Mouse (Mus musculus): ENCODE data around the gene Amy1. TPM values are rescaled to one million over a fixed set of nuclear protein-coding genes. Genes with fewer than 3 reads are reported as not detected.
"Not testable (repeated sequence)": the region's sequence is repeated elsewhere in the genome, so short reads cannot be mapped to it uniquely, and the experiment has no call there.

Amy1 gene
- 0.79 and 1.4 TPM in 2 replicates for polyA plus RNA-seq (2015; fragmentation: Nextera tagmentation; extraction: Ambion mirVana)

DNA sequence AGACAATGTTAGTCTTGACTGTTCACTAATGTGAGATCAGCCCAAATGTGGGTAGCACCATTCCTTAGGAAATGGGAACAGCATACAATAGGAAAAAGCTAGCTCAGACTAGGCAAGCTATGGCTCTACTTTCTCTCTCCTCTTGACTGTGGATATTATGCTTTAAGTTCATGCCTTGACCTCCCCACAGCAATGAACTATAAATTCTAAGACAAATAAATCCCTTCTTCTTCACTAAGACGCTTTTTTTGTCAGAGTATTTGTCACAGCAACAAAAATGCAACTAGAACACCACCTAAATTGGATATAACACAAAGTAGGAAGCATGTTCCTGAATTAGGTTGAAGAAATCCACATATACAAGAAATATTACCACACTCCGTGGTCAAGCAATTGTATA lies at the start of gene Amy1:
Gene Amy1 (minus strand): TSS at position 101 of the 400 bp plus-strand sequence.
- Histone ChIP-seq H3K36me3 (peaks cover 21% of the 10 kb centered on the region), H3K4me1 (replicated peaks) (no peaks in the 10 kb centered on the region), H3K9me3 (replicated peaks) (no peaks in the 10 kb centered on the region), H3K27ac (no peak within 1 kb of the TSS), H3K4me2 (no peak within 1 kb of the TSS), H3K9ac (no peak within 1 kb of the TSS), H3K4me3 (no peak within 1 kb of the TSS), H3K27me3 (no peaks in the 10 kb centered on the region)
- no peak for ATAC-seq (replicated peaks; ENCODE audit: insufficient number of reproducible peaks, insufficient read depth, low FRiP score, low read depth)
- 88% methylated on average over 2 of the region's 2 CpGs for WGBS

DNA sequence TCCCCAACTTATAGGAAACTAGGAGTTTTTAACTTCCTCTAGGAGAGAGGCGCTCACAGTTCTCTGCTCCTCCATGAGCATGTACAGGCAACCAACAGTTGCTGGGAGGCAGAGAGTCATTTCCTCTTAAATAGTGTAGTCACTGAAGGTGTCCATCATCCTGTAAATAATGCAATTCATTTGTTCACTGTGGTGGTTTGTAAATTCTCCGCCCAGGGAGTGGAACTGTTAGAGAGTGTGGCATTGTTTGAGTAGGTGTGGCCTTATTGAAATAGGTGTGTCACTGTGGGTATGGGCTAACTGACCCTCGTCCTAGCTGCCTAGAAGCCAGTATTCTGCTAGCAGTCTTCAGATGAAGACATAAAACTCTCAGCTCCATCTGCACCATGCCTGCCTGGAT lies 47.8 kb upstream of the Amy1 start:
- Histone ChIP-seq H3K27me3 (no peaks in the 10 kb centered on the region), H3K4me1 (replicated peaks) (no peaks in the 10 kb centered on the region), H3K27ac (no peak overlapping the region), H3K4me3 (no peak overlapping the region), H3K9me3 (replicated peaks) (no peaks in the 10 kb centered on the region), H3K9ac (no peak overlapping the region), H3K36me3 (no peaks in the 10 kb centered on the region), H3K4me2 (no peak overlapping the region)
- no peak for ATAC-seq (replicated peaks; ENCODE audit: insufficient number of reproducible peaks, insufficient read depth, low FRiP score, low read depth)
- WGBS, result 85% methylated on average over 3 of the region's 3 CpGs

DNA sequence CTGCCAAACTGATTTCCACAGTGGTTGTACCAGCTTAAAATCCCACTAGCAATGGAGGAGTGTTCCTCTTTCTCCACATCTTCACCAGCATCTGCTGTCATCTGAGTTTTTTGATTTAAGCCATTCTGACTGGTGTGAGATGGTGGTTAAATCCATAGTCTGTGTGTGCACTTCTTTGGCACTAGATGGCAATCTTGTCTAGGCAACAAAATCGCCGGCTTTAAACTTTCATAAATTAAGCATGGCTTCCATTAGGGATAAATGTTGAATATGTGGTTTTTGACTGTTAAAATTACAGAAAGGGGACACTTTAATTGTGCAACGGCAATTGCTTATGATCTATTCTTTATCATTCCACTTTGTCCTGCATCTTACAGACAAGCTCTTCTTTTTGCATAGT lies 44.9 kb upstream of the Amy1 start:
- 32% methylated on average over 3 of the region's 3 CpGs for WGBS
- not testable (repeated sequence) for H3K27me3 ChIP-seq; H3K9ac ChIP-seq; H3K9me3 ChIP-seq (replicated peaks); H3K27ac ChIP-seq; H3K4me2 ChIP-seq; H3K36me3 ChIP-seq; H3K4me1 ChIP-seq (replicated peaks); H3K4me3 ChIP-seq; ATAC-seq (replicated peaks; ENCODE audit: insufficient number of reproducible peaks, insufficient read depth, low FRiP score, low read depth)

DNA sequence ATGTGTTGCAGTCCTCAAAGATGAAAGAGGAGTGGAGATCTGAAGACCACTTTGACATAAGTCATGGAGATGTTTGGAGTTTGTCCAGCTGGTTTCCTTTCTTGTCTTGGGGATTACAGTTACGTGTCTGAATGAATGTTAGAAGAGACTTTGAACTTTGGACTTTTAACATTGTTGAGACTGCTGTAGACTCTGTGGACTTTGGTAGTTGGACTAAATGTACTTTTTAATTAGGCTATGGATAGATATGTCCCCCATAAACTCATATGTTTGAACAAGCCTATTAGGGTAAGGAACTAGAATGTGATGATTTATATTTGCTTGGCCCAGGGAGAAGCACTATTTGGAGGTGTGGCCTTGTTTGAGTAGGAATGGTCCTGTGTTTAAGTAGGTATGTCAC lies 33.0 kb upstream of the Amy1 start:
- no peak overlapping the region for H3K4me3 ChIP-seq
- no peak for ATAC-seq (replicated peaks; ENCODE audit: insufficient number of reproducible peaks, insufficient read depth, low FRiP score, low read depth)
- WGBS, result 68% methylated on average over 1 of the region's 1 CpGs
- no peaks in the 10 kb centered on the region for H3K27me3 ChIP-seq
- H3K9ac ChIP-seq, result no peak overlapping the region
- H3K4me2 ChIP-seq, result no peak overlapping the region
- H3K27ac ChIP-seq, result no peak overlapping the region
- no peaks in the 10 kb centered on the region for H3K36me3 ChIP-seq
- H3K4me1 ChIP-seq (replicated peaks), result no peaks in the 10 kb centered on the region
- H3K9me3 ChIP-seq (replicated peaks), result no peaks in the 10 kb centered on the region

DNA sequence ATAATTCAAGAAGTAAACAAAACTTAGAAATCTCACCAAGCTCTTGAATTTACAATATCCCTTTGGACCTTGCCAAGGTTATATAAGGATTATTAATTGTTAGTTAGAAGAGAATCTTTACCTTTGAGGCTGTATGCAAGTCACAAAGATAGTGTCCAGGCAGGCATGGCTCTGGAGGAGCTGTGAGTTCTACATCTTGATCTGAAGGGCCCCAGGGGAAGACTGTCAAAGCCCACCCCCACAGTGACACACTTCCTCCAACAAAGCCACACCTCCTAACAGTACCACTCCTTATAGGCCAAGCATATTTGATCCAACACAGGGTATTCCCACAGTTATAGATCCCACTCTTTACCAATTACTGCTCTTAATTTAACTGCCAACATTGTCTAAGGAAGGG lies 27.7 kb upstream of the Amy1 start:
- H3K27ac ChIP-seq, result no peak overlapping the region
- H3K4me2 ChIP-seq, result no peak overlapping the region
- no peaks in the 10 kb centered on the region for H3K36me3 ChIP-seq
- no peaks in the 10 kb centered on the region for H3K9me3 ChIP-seq (replicated peaks)
- H3K27me3 ChIP-seq, result no peaks in the 10 kb centered on the region
- no peak for ATAC-seq (replicated peaks; ENCODE audit: insufficient number of reproducible peaks, insufficient read depth, low FRiP score, low read depth)
- no peak overlapping the region for H3K4me3 ChIP-seq
- H3K9ac ChIP-seq, result no peak overlapping the region
- peaks cover 8% of the 10 kb centered on the region; the same call in 1 of the 2 replicates for H3K4me1 ChIP-seq (replicated peaks)

DNA sequence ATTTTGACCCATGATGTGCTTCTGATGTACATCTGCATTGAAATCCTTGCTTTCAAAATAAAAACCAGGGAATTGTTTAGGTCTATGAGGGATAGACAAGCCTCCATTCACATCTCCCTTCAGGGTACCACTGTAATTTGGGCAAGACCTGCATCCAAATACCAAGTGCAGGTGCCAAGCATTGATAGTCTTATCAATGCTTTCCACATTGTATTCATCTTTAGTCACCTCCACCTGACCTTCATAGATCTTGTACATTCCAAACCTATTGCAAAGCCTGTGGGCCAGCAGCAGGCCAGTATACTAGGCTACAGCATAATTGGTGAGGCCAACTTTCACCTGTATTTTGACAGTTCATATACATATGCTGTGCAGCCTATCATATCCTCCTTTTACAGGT lies 25.1 kb upstream of the Amy1 start:
- Histone ChIP-seq H3K9ac (no peak overlapping the region), H3K4me1 (replicated peaks) (peaks cover 11% of the 10 kb centered on the region; the same call in 1 of the 2 replicates)
- ATAC-seq (replicated peaks; ENCODE audit: insufficient number of reproducible peaks, insufficient read depth, low FRiP score, low read depth), result no peak

DNA sequence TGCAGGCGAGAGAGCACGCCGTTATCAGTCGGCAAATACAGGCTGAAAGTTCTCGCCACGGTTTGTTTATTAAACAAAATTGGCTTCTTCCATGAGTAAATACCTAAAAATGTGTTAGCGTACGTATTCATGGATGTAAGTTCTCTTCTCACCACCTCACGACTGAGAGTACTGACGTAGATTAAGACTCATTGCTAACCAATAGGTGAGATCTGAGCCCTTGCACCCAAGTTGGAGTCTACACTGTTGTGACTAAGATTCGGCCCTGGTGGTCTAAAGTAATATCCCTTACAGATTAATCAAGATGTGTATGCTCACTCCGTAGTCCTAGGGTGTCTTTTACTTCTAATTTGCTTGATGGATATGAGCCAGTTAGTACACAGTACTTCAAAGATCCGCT lies 24.1 kb upstream of the Amy1 start:
- no peaks in the 10 kb centered on the region for H3K9me3 ChIP-seq (replicated peaks)
- peaks cover 11% of the 10 kb centered on the region; the same call in 1 of the 2 replicates for H3K4me1 ChIP-seq (replicated peaks)
- H3K27me3 ChIP-seq, result no peaks in the 10 kb centered on the region
- peak overlapping the region; percentile 77 for H3K4me2 ChIP-seq
- ATAC-seq (replicated peaks; ENCODE audit: insufficient number of reproducible peaks, insufficient read depth, low FRiP score, low read depth), result no peak
- peak overlapping the region; percentile 81 for H3K4me3 ChIP-seq
- H3K36me3 ChIP-seq, result no peaks in the 10 kb centered on the region
- H3K27ac ChIP-seq, result peak overlapping the region; percentile 100
- peak overlapping the region; percentile 85 for H3K9ac ChIP-seq
- WGBS, result 9% methylated on average over 13 of the region's 13 CpGs

More for the DNA sequence above, 25.1 kb upstream of the Amy1 start:
- no peaks in the 10 kb centered on the region for H3K36me3 ChIP-seq
- no peak overlapping the region for H3K27ac ChIP-seq
- H3K4me2 ChIP-seq, result no peak overlapping the region
- H3K27me3 ChIP-seq, result no peaks in the 10 kb centered on the region
- H3K4me3 ChIP-seq, result no peak overlapping the region
- H3K9me3 ChIP-seq (replicated peaks), result no peaks in the 10 kb centered on the region

DNA sequence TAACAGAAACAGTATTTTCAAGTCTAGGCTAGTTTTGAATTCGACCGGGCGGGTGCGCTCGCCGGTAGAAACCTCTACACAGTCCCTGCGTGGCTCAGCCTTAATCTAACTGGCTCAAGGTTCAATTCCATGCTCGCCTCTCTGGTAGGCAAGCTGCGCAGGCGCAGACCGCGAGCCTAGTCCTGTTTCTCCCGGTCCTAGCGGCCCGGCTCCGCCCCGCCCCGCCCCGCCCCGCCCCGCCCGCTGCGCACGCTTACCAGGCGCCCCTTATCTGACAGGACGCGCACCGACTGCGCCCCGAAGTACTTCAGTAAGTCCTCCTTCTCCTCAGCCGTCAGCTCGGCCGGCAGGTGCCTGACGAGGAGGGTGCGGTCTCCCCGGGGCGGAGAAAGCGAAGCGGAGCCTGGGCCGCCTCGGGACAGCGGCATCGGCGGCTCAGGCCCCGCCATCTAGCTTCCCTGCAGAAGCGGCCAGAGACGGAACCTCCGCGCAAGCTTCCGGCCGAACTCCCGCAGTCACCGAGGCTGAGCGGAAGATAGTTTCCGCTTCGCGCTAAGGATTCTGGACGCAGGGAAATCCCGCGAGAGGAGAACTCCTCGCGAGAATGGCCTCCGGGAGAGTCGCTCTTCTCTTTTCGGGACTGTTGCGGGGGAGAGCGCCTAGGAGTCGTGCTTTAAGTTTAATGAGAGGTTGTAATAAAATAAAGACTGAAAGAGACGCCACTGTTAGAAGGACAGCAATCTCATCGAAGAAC lies 23.3 kb upstream of the Amy1 start, which contains the start of gene Rnpc3:
Gene Rnpc3 (minus strand): TSS at position 544 of the 754 bp plus-strand sequence.
- peak within 1 kb of the TSS; percentile 85 for H3K9ac ChIP-seq
- H3K27ac ChIP-seq, result peak within 1 kb of the TSS; percentile 100
- ATAC-seq (replicated peaks; ENCODE audit: insufficient number of reproducible peaks, insufficient read depth, low FRiP score, low read depth), result peak; percentile 98
- H3K27me3 ChIP-seq, result no peaks in the 10 kb centered on the region
- H3K9me3 ChIP-seq (replicated peaks), result no peaks in the 10 kb centered on the region
- WGBS, result under 1% methylated on average over 68 of the region's 70 CpGs
- peaks cover 11% of the 10 kb centered on the region; the same call in 1 of the 2 replicates for H3K4me1 ChIP-seq (replicated peaks)
- peak within 1 kb of the TSS; percentile 77 for H3K4me2 ChIP-seq
- no peaks in the 10 kb centered on the region for H3K36me3 ChIP-seq
- peak within 1 kb of the TSS; percentile 81 for H3K4me3 ChIP-seq

DNA sequence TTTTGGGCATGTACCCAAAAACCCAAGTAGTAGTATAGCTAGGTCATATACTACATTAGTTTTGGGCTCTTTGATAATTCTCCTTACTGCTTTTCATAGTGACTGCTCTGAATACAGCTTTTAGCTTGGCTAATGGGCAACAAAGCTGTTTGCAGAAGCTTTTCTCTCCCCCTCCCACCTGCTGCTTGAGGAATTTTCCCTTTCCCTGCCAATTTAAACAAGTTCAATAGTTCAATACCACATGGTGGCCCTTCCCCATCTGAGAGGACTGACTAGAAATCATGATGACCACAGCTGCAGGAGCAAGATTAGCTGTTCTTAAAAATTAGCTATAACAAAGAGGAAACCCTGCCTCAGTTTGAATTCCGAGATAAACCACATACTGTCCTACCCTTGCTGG lies 15.7 kb downstream of the Amy1 start:
- no peaks in the 10 kb centered on the region for H3K9me3 ChIP-seq (replicated peaks)
- no peak for ATAC-seq (replicated peaks; ENCODE audit: insufficient number of reproducible peaks, insufficient read depth, low FRiP score, low read depth)
- no peak overlapping the region for H3K27ac ChIP-seq
- WGBS, result 76% methylated on average over 1 of the region's 1 CpGs
- no peak overlapping the region for H3K4me3 ChIP-seq
- H3K4me2 ChIP-seq, result no peak overlapping the region
- no peak overlapping the region for H3K9ac ChIP-seq
- H3K27me3 ChIP-seq, result no peaks in the 10 kb centered on the region
- H3K4me1 ChIP-seq (replicated peaks), result no peaks in the 10 kb centered on the region
- H3K36me3 ChIP-seq, result peaks cover 4% of the 10 kb centered on the region

DNA sequence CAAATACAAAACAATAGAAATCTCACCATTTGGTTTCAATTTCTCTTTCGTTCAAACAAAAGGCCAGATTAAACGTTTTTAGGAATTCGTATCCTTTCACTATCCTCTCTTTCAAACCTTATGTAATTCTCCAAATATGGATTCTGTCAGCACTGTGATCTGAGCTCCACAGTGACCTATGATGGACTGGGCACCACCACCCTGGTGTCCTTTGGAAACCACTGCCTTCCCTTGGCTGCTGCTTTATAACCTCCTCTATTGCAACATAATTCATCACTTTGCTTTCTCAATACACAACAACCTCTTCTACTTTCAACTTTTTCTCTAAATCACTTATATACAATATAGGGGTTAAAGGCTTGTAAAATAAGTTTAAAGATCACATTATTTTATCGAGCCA lies 31.9 kb downstream of the Amy1 start:
- WGBS, result 72% methylated on average over 4 of the region's 4 CpGs
- H3K27me3 ChIP-seq, result no peaks in the 10 kb centered on the region
- H3K36me3 ChIP-seq, result no peaks in the 10 kb centered on the region
- H3K4me2 ChIP-seq, result no peak overlapping the region
- no peak overlapping the region for H3K4me3 ChIP-seq
- ATAC-seq (replicated peaks; ENCODE audit: insufficient number of reproducible peaks, insufficient read depth, low FRiP score, low read depth), result no peak
- no peaks in the 10 kb centered on the region for H3K9me3 ChIP-seq (replicated peaks)
- no peak overlapping the region for H3K27ac ChIP-seq
- no peaks in the 10 kb centered on the region for H3K4me1 ChIP-seq (replicated peaks)
- no peak overlapping the region for H3K9ac ChIP-seq

DNA sequence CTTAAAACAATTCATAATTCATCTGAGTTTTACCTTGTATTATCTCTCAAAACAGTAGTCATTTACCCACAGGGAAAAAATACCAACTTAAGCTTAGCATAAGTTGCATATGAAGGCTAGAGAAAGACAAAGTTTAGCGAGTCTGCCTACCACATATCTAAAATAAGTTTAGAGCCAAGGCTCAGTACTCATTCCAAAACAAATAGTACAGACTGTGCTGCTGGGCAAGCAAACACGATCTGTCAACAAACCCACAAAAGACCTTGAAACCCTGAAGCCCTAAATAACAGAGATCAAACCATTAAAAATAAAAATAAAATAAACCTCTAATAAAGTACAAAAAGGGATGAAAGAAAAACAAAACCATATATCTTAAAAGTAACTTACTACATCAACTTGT lies 32.4 kb downstream of the Amy1 start:
- WGBS, result 60% methylated on average over 2 of the region's 2 CpGs
- Histone ChIP-seq H3K27ac (no peak overlapping the region), H3K4me2 (no peak overlapping the region), H3K9me3 (replicated peaks) (no peaks in the 10 kb centered on the region), H3K9ac (no peak overlapping the region), H3K27me3 (no peaks in the 10 kb centered on the region), H3K4me1 (replicated peaks) (no peaks in the 10 kb centered on the region), H3K4me3 (no peak overlapping the region), H3K36me3 (no peaks in the 10 kb centered on the region)
- no peak for ATAC-seq (replicated peaks; ENCODE audit: insufficient number of reproducible peaks, insufficient read depth, low FRiP score, low read depth)

DNA sequence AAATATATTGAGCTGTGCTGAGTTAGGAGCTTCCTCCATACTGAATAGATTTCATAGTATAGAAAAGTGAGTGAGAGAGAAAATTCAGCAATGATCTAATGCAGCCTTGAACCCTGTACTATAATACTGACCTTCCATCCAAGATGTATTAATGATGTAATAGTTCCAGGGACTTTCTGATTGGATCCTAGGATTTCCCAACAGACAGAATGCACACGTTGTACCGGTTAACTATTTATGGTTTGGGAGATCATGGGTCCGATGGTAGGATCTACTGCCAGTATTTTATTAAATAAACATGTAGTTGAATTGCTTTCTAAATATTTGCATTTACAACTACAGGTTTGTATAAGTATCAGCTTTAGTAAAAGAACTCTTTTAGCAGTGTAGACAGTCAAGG lies 34.3 kb downstream of the Amy1 start:
- Histone ChIP-seq H3K9me3 (replicated peaks) (no peaks in the 10 kb centered on the region), H3K27me3 (no peaks in the 10 kb centered on the region), H3K4me3 (no peak overlapping the region), H3K9ac (no peak overlapping the region), H3K36me3 (no peaks in the 10 kb centered on the region), H3K4me1 (replicated peaks) (no peaks in the 10 kb centered on the region), H3K27ac (no peak overlapping the region), H3K4me2 (no peak overlapping the region)
- ATAC-seq (replicated peaks; ENCODE audit: insufficient number of reproducible peaks, insufficient read depth, low FRiP score, low read depth), result no peak
- WGBS, result 78% methylated on average over 3 of the region's 3 CpGs
